Mouse (Mus musculus) heart, postnatal 25 days (tissue): Measurements from ENCODE around the gene Cstad. TPM values are rescaled to one million over a fixed set of nuclear protein-coding genes. Genes with fewer than 3 reads are reported as not detected.

Source experiments
- DNase-seq: peaks from one replicate; pipeline ENCODE4 v3.0.0; 2022; ENCODE audit warnings: low spot score
- intact Hi-C: fragments of 180-260 bp; cut with DNase I; formaldehyde crosslinking; loops from one replicate; pipeline ENCODE4 v1.15.1; 2025
- total RNA-seq, 2 experiments: library from RNA; stranded (reverse); gene quantifications; 2 replicates each; pipeline ENCODE4 v1.2.3; 2021

Gene Cstad
- total RNA-seq, 2 experiments from 2014 or later: 1.2 TPM

GRCm38 (mm10) chr2:30623873-30624272 is 29.0 kb downstream of the Cstad start:
- no peak for DNase-seq
- intact Hi-C loops: no loop called here

DNA sequence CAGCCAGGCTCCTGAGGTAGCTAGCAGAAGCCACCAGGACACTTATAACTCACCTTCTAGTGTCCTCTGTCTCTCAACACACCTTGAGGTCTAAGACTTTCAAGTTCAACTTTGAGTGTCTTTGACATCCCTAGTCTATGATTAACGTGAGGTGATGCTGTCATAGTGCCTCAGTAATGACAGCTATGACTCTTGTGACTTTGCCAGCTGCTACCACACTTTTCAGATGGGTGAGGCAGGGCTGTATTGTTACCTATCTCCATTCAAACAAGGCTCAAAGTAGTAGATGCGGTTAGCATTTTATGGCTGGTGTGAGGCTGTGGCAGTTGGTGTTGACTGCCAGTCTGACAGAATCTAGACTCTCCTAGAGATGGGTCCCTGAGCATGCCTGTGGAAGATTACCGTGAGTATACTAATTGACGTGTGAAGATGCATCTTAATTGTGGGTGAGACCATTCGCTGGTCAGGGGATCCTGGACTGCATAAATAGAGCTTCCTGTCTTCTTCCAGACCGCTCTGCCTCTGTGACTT is 30.5 kb downstream of the Cstad start:
- intact Hi-C loops: no loop called here
- no peak for DNase-seq

DNA sequence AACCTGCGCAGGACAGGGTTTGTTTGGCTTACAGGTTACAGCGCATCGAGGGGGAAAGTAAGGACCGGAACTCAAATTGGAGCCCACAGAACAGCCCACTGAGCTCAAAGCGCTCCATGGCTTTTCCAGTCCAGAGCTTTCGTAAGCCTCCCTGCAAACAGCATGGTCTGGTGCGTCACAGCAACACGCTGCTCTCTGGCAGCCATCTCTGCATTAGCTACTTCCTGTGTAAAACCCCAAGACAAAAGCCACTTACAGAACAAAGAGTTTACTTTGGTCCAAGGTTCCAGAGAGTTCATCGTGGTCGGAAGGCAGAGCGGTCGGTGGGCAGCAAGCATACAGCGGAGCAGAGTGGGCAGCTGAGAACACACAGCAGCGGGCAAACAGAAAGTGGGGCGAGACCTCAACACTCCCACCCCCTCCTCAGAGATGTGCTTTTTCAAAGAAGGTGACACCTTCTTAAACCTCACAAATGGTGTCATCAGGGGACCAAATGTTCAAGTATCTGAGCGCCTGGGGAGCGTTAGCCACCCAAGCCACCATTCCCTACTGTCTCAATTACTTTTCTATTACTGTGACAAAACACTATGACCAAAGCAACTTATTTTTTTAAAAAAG is 31.3 kb downstream of the Cstad start:
- intact Hi-C loops: no loop called here
- DNase-seq: no peak

DNA sequence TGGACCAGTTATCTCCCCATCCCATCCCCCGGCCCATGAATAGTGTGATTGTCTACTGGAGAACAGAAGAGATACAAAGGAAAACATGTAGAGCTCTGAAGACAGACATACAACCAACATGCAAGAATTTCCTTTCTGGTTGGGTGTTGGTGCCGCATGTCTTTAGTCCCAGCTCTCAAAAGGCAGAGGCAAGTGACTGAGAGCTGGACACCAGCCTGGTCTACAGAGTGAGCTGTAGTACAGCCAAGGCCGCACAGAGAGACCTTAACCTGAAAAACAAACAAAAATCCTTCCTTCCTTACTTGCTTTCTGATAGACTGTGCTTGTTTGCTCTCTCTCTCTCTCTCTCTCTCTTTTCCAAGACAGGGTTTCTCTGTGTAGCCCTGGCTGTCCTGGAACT is 32.5 kb downstream of the Cstad start:
- intact Hi-C loops: no loop called here
- no peak for DNase-seq

GRCm38 (mm10) chr2:30628374-30628773 is 33.5 kb downstream of the Cstad start:
- intact Hi-C loops: no loop called here
- DNase-seq: no peak

GRCm38 (mm10) chr2:30629038-30629761 is 34.4 kb downstream of the Cstad start:
- intact Hi-C loops: no loop called here
- no peak for DNase-seq

DNA sequence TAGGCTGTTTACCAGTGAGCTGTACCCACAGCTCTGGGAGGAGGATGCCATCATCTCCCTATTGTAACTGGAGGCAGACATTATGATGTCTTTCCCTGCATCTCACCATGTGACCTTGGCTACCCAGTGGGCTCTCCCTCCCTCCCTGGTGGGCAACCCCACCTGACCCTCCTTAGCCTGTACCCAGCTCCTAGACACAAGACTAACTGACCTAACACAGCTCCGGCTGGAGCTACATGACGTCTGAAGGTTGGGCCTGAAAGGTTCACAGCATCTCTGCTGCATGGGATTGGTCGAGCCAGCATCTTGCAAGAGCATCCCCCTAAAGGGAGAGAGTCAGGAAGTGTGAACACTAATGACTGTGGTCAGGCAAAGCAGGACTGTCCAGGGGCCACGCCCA is 35.0 kb downstream of the Cstad start:
- no peak for DNase-seq
- intact Hi-C loops: no loop called here

- intact Hi-C loops: no loop called here
- no peak for DNase-seq
These were observed 41.4 kb downstream of the Cstad start for GRCm38 (mm10) chr2:30636266-30636671.

- intact Hi-C loops: no loop called here
- DNase-seq: no peak
These were observed 43.2 kb downstream of the Cstad start for GRCm38 (mm10) chr2:30637991-30638390.

DNA sequence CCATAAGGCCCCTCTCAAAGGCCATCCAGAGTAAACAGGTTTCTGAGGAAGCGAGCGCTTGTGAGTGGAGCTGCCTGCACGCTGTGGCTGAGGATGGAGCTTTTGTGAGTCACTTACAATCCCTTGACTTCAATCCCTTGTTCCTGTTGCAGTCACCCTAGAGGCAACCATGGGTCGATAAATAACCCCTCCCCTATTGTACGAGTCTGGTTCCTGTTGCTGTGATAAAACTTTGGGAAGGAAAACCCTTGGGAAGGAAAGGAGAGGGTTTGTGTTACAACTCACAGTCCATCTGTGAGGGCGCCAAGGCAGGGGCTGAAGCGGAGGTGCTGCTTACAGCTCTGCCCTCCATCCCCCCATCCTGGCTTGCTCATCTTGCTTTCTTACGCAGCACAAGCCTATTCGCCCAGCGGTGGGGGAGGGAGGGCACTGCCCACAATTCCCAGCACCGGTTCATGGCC is 45.2 kb downstream of the Cstad start:
- no peak for DNase-seq

DNA sequence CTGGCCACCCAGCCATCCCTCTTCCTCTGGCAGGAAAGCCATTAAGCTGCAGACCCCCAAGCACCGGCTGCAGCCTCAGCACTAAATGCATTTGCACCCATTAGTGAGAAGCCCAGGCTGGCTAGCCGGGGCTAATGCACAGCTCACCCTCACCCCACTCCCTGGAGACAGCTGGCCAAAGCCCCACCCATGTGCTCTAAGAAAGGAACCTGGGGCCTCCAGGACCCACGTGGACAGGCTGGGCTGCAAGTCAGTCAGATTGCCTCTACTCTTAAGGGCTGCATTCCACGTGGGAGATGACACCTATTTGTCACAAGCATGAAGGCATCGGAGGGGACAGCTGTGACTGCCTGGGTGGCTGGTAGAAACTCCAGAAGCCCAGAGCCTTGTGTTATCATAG is 48.0 kb downstream of the Cstad start:
- DNase-seq: no peak
- intact Hi-C loops: no loop called here

More for the DNA sequence above, 45.2 kb downstream of the Cstad start:
- intact Hi-C loops: no loop called here

DNA sequence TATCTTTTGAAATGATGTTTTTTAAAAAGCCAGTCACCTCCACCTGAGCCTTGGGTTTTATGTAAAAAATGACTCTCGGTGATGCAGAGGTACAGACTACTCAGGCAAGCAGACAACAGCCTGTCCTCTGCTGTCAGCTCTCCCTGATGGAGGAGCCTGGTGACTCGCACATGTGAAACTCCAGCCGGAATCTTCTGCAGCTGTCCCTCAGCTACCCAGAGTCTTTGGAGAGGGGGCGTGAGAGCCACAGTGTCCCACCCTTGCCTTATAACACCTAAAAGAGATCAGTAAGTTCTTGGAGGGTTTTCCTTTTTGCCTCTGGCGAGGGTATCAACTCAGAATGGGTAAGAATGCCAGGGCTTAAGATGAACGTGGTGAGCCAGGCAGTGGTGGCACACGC is 48.6 kb downstream of the Cstad start:
- no peak for DNase-seq

DNA sequence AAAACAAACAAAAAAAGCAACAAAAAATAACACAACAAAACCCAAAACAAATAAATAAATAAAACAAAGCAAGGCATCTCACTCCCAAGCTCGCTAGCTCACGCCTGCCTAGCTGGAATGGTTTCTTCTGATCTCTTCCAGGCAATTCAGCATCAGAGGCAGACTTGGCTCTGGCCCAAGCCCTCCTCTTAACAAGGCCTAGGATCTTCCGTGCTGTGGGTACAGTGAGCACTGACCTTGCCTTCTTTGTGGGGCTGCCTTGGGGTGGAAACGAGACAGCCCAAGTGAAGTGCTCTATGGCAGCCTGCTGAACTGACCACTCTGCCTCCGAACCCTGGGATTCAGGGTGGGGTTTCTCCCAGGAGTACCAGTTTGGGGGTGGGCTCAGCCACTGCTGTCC is 52.0 kb downstream of the Cstad start:
- no peak for DNase-seq
- intact Hi-C loops: no loop called here

More for the DNA sequence above, 48.6 kb downstream of the Cstad start:
- intact Hi-C loops: no loop called here

DNA sequence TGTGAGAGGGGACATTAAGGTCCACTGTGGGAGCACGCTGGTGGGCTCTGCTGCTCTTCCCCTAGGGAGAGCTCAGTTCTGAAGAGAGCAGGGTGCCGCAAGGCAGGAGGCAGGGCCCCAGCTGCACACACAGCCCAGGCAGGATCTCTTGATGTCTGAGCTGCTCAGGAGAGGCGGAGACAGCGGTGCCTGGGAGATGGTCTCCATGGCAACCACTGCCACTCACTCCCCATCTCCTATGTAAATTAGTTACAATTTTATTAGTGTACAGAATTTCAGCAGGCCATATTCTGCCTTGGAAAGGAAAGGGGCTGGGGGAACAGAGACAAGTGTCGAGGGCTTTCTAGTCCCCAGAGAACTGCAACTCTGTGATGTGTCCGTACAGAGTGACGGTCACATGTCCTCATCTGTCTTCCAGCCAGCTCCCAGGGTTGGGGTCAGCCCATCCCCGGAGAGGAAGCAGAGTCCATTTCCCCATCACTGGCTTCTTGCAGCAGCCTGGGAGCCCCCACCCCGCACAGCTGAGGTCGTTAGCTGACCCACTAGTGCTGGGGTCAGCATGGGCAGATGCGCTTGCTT is 52.6 kb downstream of the Cstad start:
- intact Hi-C loops: no loop called here
- DNase-seq: no peak

- DNase-seq: no peak
- intact Hi-C loops: no loop called here
These were observed 53.1 kb downstream of the Cstad start for GRCm38 (mm10) chr2:30647882-30648494.

- DNase-seq: no peak
- intact Hi-C loops: no loop called here
These were observed 55.4 kb downstream of the Cstad start for GRCm38 (mm10) chr2:30650249-30650648.

DNA sequence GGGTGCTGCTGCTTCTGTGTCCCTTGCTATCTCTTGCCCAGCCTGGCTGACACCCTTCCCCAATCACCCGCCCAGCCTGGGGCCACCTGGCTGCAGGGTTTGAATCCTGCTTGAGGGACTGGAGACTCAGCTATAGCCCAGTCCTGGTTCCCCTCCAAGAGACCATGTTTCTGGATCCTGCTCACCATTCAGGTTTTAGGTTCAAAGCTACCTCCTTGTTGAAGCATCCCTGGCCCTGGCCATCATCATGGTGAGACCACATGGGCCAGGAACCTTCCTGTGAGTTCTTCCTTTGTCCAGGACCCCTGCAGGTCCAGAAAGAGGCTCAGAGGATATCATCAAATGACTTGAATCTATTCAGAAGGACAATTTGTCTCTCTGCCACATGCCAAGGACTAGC is 57.0 kb downstream of the Cstad start:
- intact Hi-C loops: no loop called here
- DNase-seq: no peak

DNA sequence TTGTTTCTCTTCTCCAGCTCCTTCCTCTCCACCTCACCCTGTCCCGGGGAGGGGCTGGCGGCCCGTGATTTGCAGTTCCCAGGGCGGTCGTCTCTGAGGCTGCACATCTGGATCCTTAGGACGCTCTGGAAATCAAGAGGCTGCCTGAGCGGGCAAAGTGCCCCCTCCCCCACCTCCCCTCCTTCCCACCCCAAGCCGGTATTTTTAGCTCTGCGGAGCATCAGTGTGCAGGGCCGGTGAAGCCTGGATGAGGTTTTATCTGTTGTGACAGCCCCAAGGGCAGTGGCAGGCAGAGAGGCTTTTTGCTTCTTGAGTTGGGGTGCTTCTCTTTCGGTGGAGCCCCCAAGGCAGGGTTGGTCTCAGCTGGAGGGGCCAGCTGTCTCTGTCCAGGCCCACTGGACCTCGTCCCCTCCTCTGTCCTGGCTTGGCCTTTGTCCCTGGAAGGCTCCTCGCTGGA is 57.8 kb downstream of the Cstad start:
- intact Hi-C loops: no loop called here
- peak; percentile 38 for DNase-seq

DNA sequence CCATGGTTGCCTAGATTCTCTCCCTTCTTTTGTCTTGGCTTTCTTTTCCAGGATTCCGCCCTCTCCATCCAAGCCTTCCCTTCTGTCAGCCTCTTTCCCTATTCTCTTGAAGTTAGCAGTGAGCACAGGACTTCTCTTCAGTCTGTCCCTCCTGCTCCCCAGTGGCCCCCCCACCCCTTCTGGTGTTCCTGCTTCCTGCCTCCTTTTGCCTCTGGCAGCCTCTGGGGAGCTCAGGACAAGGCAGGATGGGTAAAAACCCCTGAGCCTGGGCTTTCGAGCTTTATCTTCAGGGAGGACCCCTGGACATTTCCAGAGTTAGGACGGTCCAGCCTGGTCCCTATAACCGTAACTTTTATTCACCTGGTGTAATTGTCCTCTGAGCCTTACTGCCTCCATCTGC is 58.2 kb downstream of the Cstad start:
- intact Hi-C loops: no loop called here
- no peak for DNase-seq

GRCm38 (mm10) chr2:30654158-30654557 is 59.3 kb downstream of the Cstad start:
- DNase-seq: no peak
- intact Hi-C loops: no loop called here

DNA sequence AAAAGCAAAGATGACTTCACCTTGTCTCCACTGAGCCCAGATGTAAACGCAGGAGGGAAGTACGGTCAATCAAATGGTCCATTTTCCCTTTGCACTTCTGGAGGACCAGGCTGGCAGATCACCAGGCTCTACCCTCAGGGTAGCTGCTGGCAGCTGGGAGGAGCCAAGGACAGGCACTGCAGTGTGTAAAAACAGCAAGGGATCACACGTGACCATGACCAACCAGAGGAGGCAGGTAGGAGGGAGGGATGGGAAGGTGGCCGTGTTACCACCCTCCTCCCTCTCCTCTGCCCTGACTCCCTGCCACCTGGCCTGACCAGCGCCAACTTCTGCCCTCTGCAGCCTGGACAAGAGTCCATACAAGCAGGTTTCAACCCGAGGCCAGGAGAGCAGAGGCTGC is 59.7 kb downstream of the Cstad start:
- DNase-seq: no peak
- intact Hi-C loops: no loop called here
